Mouse (Mus musculus) limb, embryonic 11.5 days (tissue): Measurements from ENCODE around the gene B4galt2. TPM values are rescaled to one million over a fixed set of nuclear protein-coding genes. Genes with fewer than 3 reads are reported as not detected.

Experiments used
- ATAC-seq: fragments of 200-750 bp; cut with Nextera tagmentation; 2 replicates; pipeline ENCODE4 v1.8.0; 2017; ENCODE audit warnings: low read depth; ENCODE audit not compliant: insufficient number of reproducible peaks, low FRiP score, low TSS enrichment
- DNase-seq: peaks from one replicate; pipeline ENCODE4 v3.0.0-alpha.2; 2015; ENCODE audit warnings: low spot score
- H3K27ac ChIP-seq: fragments of 300-500 bp; sonication (generic); replicated peaks from 2 replicates; pipeline ENCODE4 v1.5.1; 2014; ENCODE audit warnings: low read depth, mild to moderate bottlenecking, low read length
- H3K27me3 ChIP-seq: fragments of 300-500 bp; sonication (generic); 2 replicates; pipeline ENCODE4 v1.6.1; 2014; ENCODE audit warnings: mild to moderate bottlenecking, low read length, mixed read lengths; ENCODE audit not compliant: control insufficient read depth, insufficient read depth
- H3K36me3 ChIP-seq: fragments of 300-500 bp; sonication (generic); 2 replicates; pipeline ENCODE4 v1.6.1; 2014; ENCODE audit warnings: mild to moderate bottlenecking, low read length, moderate library complexity, mixed read lengths; ENCODE audit not compliant: control insufficient read depth, insufficient read depth
- H3K4me1 ChIP-seq: fragments of 300-500 bp; sonication (generic); 2 replicates; pipeline ENCODE4 v1.6.1; 2014; ENCODE audit warnings: low read length, mixed read lengths; ENCODE audit not compliant: control insufficient read depth, insufficient read depth
- H3K4me2 ChIP-seq: fragments of 300-500 bp; sonication (generic); 2 replicates; pipeline ENCODE4 v1.6.1; 2014; ENCODE audit warnings: low read depth, mild to moderate bottlenecking, moderate library complexity; ENCODE audit not compliant: severe bottlenecking
- H3K4me3 ChIP-seq: fragments of 300-500 bp; sonication (generic); 2 replicates; pipeline ENCODE4 v1.5.1; 2014; ENCODE audit warnings: low read depth, low read length
- H3K9ac ChIP-seq: fragments of 300-500 bp; sonication (generic); 2 replicates; pipeline ENCODE4 v1.6.1; 2014; ENCODE audit warnings: mild to moderate bottlenecking, low read length
- H3K9me3 ChIP-seq: fragments of 300-500 bp; sonication (generic); 2 replicates; pipeline ENCODE4 v1.6.1; 2016; ENCODE audit warnings: low read length; ENCODE audit not compliant: control insufficient read depth
- WGBS: fragments of 180-500 bp; shearing (Covaris S2); extraction: QIAGEN DNeasy Blood & Tissue Kit; methylation state at CpG from one replicate; pipeline ENCODE4 v1.1.7; 2014; 5-methylcytosine and 5-hydroxymethylcytosine counted together
- polyA plus RNA-seq: library from polyadenylated mRNA; unstranded; fragments of >200 nt; fragmentation: Nextera tagmentation; extraction: Ambion mirVana; gene quantifications from 2 replicates; pipeline ENCODE4 v1.2.1, GENCODE M21; 2014

The B4galt2 gene
- polyA plus RNA-seq, 1 experiment from 2014 or later, result 26.7 TPM

GRCm38 (mm10) chr4:117887920-117888319, 4.6 kb upstream of the B4galt2 start:
- WGBS, result 72% methylated on average over 2 of the region's 2 CpGs
- H3K9ac ChIP-seq, result no peak overlapping the region
- ATAC-seq (no peak), DNase-seq (no peak)
- H3K27me3 ChIP-seq, result no peaks in the 10 kb centered on the region
- peaks cover 15% of the 10 kb centered on the region for H3K36me3 ChIP-seq
- H3K27ac ChIP-seq, result no peak overlapping the region
- H3K4me1 ChIP-seq, result peaks cover 12% of the 10 kb centered on the region; the same call in 1 of the 2 replicates
- H3K4me3 ChIP-seq, result no peak overlapping the region; the same call in 1 of the 2 replicates
- peak overlapping the region; percentile 95; the same call in 1 of the 2 replicates for H3K4me2 ChIP-seq
- H3K9me3 ChIP-seq, result no peaks in the 10 kb centered on the region

- DNase-seq (peak; percentile 95), ATAC-seq (peak; percentile 82)
- WGBS, result under 1% methylated on average over 36 of the region's 37 CpGs
- peak within 1 kb of the TSS; percentile 95 for H3K4me2 ChIP-seq
- H3K27me3 ChIP-seq, result no peaks in the 10 kb centered on the region
- peaks cover 14% of the 10 kb centered on the region; the same call in 1 of the 2 replicates for H3K4me1 ChIP-seq
- H3K27ac ChIP-seq, result no peak within 1 kb of the TSS; the same call in 1 of the 2 replicates
- no peaks in the 10 kb centered on the region for H3K9me3 ChIP-seq
- H3K4me3 ChIP-seq, result peak within 1 kb of the TSS; percentile 89
- H3K36me3 ChIP-seq, result peaks cover 15% of the 10 kb centered on the region
- peak within 1 kb of the TSS; percentile 65 for H3K9ac ChIP-seq
These were observed 3.8 kb upstream of the B4galt2 start, which contains the start of gene Atp6v0b for GRCm38 (mm10) chr4:117887133-117887532. Gene Atp6v0b, minus strand, starts transcription at chr4:117887333.

DNA sequence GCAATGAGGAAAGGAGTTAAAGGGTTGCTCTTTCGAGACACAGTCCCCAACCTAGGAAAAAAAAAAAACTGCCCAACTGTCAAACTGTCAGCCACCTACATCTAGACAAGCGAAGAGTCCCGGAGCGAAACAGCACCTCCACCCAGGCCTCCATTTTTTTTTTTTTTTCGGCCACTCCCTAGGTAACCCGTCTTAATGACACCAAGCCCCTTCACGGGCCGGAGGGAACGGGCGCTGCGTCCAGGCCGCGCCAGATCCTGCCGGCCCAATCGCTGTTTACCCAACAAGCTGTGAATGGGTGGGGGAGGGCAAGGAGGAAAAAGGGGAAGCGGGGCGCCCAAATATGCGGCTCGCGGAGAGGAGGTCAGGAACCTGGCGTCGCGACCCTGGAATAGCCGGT, 3.4 kb upstream of the B4galt2 start:
- peaks cover 16% of the 10 kb centered on the region; the same call in 1 of the 2 replicates for H3K4me1 ChIP-seq
- no peaks in the 10 kb centered on the region for H3K27me3 ChIP-seq
- no peak overlapping the region; the same call in 1 of the 2 replicates for H3K27ac ChIP-seq
- peak overlapping the region; percentile 89 for H3K4me3 ChIP-seq
- H3K9me3 ChIP-seq, result no peaks in the 10 kb centered on the region
- 1% methylated on average over 22 of the region's 24 CpGs for WGBS
- H3K36me3 ChIP-seq, result peaks cover 15% of the 10 kb centered on the region
- ATAC-seq, result 0 out of 2 replicates have a peak, but pooled peaks have one; percentile 1
- H3K9ac ChIP-seq, result peak overlapping the region; percentile 65
- no peak for DNase-seq
- H3K4me2 ChIP-seq, result peak overlapping the region; percentile 95

DNA sequence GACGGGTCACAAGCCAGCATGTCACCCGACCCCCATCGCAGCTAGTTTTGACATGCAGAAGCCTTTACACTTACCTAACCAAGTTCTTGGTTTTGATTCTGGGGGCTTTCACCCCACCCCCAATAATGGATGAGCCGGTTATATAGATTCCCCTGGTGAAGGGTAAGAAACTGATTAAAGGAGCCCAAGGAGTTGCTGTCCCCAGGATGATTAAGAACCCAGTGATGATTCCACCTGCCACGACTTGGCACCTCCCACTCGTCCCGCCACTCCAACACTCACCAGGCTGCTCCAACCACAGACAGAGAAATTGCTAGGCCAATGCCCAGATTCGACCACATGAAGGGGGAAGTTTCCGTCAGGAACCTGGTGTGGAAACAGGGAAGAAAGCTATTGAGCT, 2.7 kb upstream of the B4galt2 start:
- H3K4me1 ChIP-seq, result peaks cover 16% of the 10 kb centered on the region; the same call in 1 of the 2 replicates
- peak overlapping the region; percentile 89; the same call in 1 of the 2 replicates for H3K4me3 ChIP-seq

DNA sequence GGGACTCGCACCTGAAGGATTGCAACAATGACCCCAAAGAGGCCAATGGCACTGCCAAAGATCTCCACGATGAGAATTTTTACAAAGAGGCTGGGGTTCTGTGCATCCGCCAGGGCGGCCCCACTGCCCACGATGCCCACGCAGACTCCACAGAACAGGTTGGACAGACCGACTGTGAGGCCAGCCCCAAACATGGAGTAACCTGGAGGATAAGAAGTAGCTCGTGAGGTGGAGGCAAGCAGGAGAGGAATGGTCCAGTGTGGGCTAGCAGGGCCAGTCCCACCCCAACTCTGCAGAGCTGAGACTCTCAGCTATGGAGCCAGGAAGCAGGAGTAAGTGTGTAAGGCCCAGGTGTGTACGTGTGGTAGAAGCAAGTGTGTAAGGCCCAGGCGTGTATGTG, 1.8 kb upstream of the B4galt2 start:
- Histone ChIP-seq H3K4me3 (no peak overlapping the region), H3K9ac (no peak overlapping the region), H3K27ac (no peak overlapping the region), H3K4me1 (peaks cover 16% of the 10 kb centered on the region; the same call in 1 of the 2 replicates), H3K27me3 (no peaks in the 10 kb centered on the region), H3K9me3 (no peaks in the 10 kb centered on the region), H3K36me3 (peaks cover 15% of the 10 kb centered on the region), H3K4me2 (no peak overlapping the region)
- no peak for DNase-seq
- WGBS, result 93% methylated on average over 10 of the region's 10 CpGs
- ATAC-seq, result no peak

More for the DNA sequence above, 2.7 kb upstream of the B4galt2 start:
- Histone ChIP-seq H3K9me3 (no peaks in the 10 kb centered on the region), H3K27ac (no peak overlapping the region), H3K4me2 (peak overlapping the region; percentile 95; the same call in 1 of the 2 replicates), H3K36me3 (peaks cover 15% of the 10 kb centered on the region), H3K27me3 (no peaks in the 10 kb centered on the region), H3K9ac (no peak overlapping the region)
- WGBS, result 88% methylated on average over 9 of the region's 9 CpGs
- DNase-seq (no peak), ATAC-seq (no peak)

DNA sequence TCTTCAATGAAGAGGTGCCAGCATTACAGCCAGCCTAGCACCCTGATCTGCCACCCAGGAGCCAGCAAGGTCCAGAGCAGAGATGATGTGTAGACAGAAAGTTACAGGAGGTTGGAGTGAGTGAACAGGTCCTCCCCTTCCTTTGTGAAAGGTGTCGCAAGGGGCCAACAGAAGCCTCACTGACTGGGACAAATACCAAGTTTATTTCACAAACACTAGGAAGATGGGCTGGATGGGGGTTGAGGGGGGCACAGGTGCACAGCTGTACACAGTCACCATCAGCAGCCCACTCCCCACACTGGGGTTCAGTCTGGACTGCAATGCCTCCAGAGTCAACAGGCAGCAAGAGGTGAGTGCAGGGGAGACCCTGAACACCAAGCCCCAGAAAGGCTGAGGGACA, 859 bp upstream of the B4galt2 start:
- H3K4me2 ChIP-seq, result no peak overlapping the region
- no peak overlapping the region for H3K27ac ChIP-seq
- H3K9me3 ChIP-seq, result no peaks in the 10 kb centered on the region
- peaks cover 16% of the 10 kb centered on the region; the same call in 1 of the 2 replicates for H3K4me1 ChIP-seq
- H3K4me3 ChIP-seq, result no peak overlapping the region
- no peak for DNase-seq
- no peak for ATAC-seq
- no peak overlapping the region for H3K9ac ChIP-seq
- no peaks in the 10 kb centered on the region for H3K27me3 ChIP-seq
- 100% methylated on average over 1 of the region's 1 CpGs for WGBS
- H3K36me3 ChIP-seq, result peaks cover 14% of the 10 kb centered on the region

DNA sequence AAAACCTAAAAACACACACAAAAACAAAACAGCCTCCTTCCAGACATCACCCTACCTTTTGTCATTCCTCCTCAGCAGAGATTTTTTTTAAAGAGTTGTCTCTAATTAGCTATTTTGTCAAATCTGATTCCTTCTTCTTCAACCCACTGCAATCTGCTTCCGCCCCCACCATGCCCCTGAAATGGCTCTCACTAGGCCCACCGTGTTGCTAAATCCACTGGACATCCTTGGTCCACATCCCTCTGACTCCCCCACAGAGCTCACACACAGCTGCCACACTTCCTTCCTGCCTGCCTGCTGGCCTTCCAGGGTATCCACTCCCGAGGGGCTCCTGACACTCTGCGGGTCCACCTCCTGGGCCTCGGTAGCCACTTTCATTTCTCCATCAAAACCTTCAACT, 4.6 kb downstream of the B4galt2 start:
- Histone ChIP-seq H3K4me2 (no peak overlapping the region), H3K9ac (no peak overlapping the region), H3K27ac (no peak overlapping the region), H3K4me1 (peaks cover 6% of the 10 kb centered on the region; the same call in 1 of the 2 replicates), H3K27me3 (no peaks in the 10 kb centered on the region), H3K36me3 (peaks cover 10% of the 10 kb centered on the region; the same call in 1 of the 2 replicates), H3K4me3 (no peak overlapping the region), H3K9me3 (no peaks in the 10 kb centered on the region)
- no peak for DNase-seq
- WGBS, result 79% methylated on average over 5 of the region's 5 CpGs
- ATAC-seq, result no peak

- 67% methylated on average over 10 of the region's 10 CpGs for WGBS
- ATAC-seq (no peak), DNase-seq (no peak)
- Histone ChIP-seq H3K4me1 (peaks cover 6% of the 10 kb centered on the region; the same call in 1 of the 2 replicates), H3K4me3 (no peak overlapping the region), H3K4me2 (no peak overlapping the region), H3K9ac (no peak overlapping the region), H3K27me3 (no peaks in the 10 kb centered on the region), H3K9me3 (no peaks in the 10 kb centered on the region), H3K36me3 (peaks cover 10% of the 10 kb centered on the region; the same call in 1 of the 2 replicates), H3K27ac (no peak overlapping the region)
These were observed 5.0 kb downstream of the B4galt2 start for GRCm38 (mm10) chr4:117878301-117878700.
